Mouse (Mus musculus) liver, adult 2 months (tissue): Measurements from ENCODE around the gene Thrb.

Experiments used
- CTCF ChIP-seq: fragments of 200-500 bp; IDR thresholded peaks from 2 replicates; pipeline ENCODE4 v1.5.1; 2011; ENCODE audit warnings: low read depth, low read length, control low read depth
- POLR2A ChIP-seq: fragments of 200-500 bp; IDR thresholded peaks from 2 replicates; pipeline ENCODE4 v1.6.1; 2011; ENCODE audit warnings: low read length, control low read depth; ENCODE audit not compliant: insufficient read depth; ENCODE audit errors: extremely low read depth

- no peak for TF ChIP-seq CTCF
- TF ChIP-seq POLR2A: no peak
These were observed 367.8 kb downstream of the Thrb start for GRCm38 (mm10) chr14:18027867-18028266.
